Mouse (Mus musculus) heart, embryonic 16.5 days (tissue): ENCODE measurements around the gene Kcnk10. TPM values are rescaled to one million over a fixed set of nuclear protein-coding genes. Genes with fewer than 3 reads are reported as not detected.

Source experiments
- ATAC-seq: fragments of 200-750 bp; cut with Nextera tagmentation; replicated peaks from 2 replicates; pipeline ENCODE4 v1.8.0; 2017; ENCODE audit warnings: moderate number of reproducible peaks; ENCODE audit not compliant: insufficient read depth, low FRiP score; ENCODE audit errors: extremely low read depth
- H3K27ac ChIP-seq: fragments of 300-500 bp; sonication (generic); 2 replicates; pipeline ENCODE4 v1.5.1; 2014; ENCODE audit warnings: mild to moderate bottlenecking, low read length, control low read depth, moderate library complexity
- H3K27me3 ChIP-seq: fragments of 300-500 bp; sonication (generic); 2 replicates; pipeline ENCODE4 v1.6.1; 2014; ENCODE audit warnings: low read length, mixed read lengths; ENCODE audit not compliant: control insufficient read depth, insufficient read depth
- H3K36me3 ChIP-seq: fragments of 300-500 bp; sonication (generic); 2 replicates; pipeline ENCODE4 v1.6.1; 2014; ENCODE audit not compliant: control insufficient read depth, insufficient read depth
- H3K4me1 ChIP-seq: fragments of 300-500 bp; sonication (generic); 2 replicates; pipeline ENCODE4 v1.6.1; 2014; ENCODE audit warnings: low read length, mixed read lengths; ENCODE audit not compliant: control insufficient read depth, insufficient read depth
- H3K4me2 ChIP-seq: fragments of 300-500 bp; sonication (generic); 2 replicates; pipeline ENCODE4 v1.6.1; 2014; ENCODE audit warnings: low read depth, mild to moderate bottlenecking, control low read depth, low read length
- H3K4me3 ChIP-seq: fragments of 300-500 bp; sonication (generic); 2 replicates; pipeline ENCODE4 v1.5.1; 2014; ENCODE audit warnings: mild to moderate bottlenecking, control low read depth, low read length
- H3K9ac ChIP-seq: fragments of 300-500 bp; sonication (generic); 2 replicates; pipeline ENCODE4 v1.6.1; 2014; ENCODE audit warnings: low read length, control low read depth
- H3K9me3 ChIP-seq: fragments of 300-500 bp; sonication (generic); replicated peaks from 2 replicates; pipeline ENCODE4 v1.6.1; 2016; ENCODE audit warnings: low read length; ENCODE audit not compliant: control insufficient read depth
- WGBS: fragments of 180-500 bp; shearing (Covaris S2); extraction: QIAGEN DNeasy Blood & Tissue Kit; methylation state at CpG from one replicate; pipeline ENCODE4 v1.1.7; 2014; 5-methylcytosine and 5-hydroxymethylcytosine counted together
- polyA plus RNA-seq: library from polyadenylated mRNA; unstranded; fragments of >200 nt; fragmentation: Nextera tagmentation; extraction: Ambion mirVana; gene quantifications from 2 replicates; pipeline ENCODE4 v1.2.1, GENCODE M21; 2015

Gene Kcnk10
- polyA plus RNA-seq, 1 experiment from 2014 or later, result 0.03 TPM

DNA sequence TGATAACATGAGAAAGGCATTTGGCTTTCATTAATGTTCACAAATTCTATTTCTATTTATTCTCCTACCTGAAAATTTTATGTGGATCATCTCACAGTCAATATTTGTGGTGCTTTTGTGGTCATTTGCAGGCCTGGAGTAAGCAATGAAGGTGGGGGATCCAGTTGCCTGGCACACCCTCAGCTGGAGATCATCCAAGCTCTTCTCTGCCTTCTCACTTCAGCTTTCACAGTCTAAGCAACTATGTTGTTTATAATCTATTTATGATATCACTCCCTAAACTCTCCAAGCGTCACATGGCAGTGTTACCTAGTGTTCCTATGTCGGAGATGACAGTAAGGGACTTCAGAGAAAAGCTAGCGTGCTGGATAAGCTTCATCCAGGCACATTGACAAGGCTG lies 18.1 kb downstream of the Kcnk10 start:
- H3K9me3 ChIP-seq, result no peaks in the 10 kb centered on the region
- 50% methylated on average over 3 of the region's 3 CpGs for WGBS

DNA sequence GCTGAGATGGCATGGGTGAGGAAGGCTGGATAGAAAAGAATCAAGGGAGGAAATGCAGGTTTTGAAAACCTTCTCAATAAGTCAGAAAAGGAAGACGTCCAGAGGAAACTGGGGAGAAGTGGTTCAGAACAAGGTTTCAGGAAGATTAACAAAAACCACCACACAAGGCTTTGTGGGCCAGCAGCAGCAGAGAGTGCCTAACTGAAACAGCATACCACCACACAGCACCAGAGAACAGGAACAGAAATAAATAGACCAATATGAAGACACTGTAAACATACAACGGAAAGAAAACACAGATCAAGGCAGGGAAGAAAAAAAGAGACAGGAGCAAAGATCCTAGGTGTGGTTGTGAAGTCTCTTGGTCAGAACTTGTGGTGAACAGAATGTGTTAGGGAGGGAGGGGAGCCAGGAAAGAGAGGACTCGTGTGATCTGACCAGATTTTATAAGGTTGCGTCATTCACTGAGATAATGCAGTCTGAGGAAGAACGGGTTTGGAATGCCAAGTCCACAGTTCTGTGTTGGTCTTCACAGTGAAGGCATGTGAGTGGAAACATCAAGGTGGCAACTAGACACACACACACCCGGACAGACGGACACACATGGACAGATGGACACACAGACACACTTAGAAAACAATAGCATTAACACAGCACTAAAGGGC lies 21.0 kb downstream of the Kcnk10 start:
- ATAC-seq, result no peak
- Histone ChIP-seq H3K27ac (no peak overlapping the region), H3K4me2 (no peak overlapping the region), H3K4me3 (no peak overlapping the region), H3K9me3 (no peaks in the 10 kb centered on the region), H3K9ac (no peak overlapping the region), H3K27me3 (no peaks in the 10 kb centered on the region), H3K4me1 (peaks cover 3% of the 10 kb centered on the region; the same call in 1 of the 2 replicates), H3K36me3 (no peaks in the 10 kb centered on the region)
- WGBS, result 60% methylated on average over 7 of the region's 7 CpGs

More for the DNA sequence above, 18.1 kb downstream of the Kcnk10 start:
- no peak overlapping the region for H3K9ac ChIP-seq
- peaks cover 3% of the 10 kb centered on the region; the same call in 1 of the 2 replicates for H3K4me1 ChIP-seq
- H3K36me3 ChIP-seq, result no peaks in the 10 kb centered on the region
- H3K4me2 ChIP-seq, result no peak overlapping the region
- no peak overlapping the region for H3K4me3 ChIP-seq
- ATAC-seq, result no peak
- H3K27ac ChIP-seq, result no peak overlapping the region
- H3K27me3 ChIP-seq, result no peaks in the 10 kb centered on the region

DNA sequence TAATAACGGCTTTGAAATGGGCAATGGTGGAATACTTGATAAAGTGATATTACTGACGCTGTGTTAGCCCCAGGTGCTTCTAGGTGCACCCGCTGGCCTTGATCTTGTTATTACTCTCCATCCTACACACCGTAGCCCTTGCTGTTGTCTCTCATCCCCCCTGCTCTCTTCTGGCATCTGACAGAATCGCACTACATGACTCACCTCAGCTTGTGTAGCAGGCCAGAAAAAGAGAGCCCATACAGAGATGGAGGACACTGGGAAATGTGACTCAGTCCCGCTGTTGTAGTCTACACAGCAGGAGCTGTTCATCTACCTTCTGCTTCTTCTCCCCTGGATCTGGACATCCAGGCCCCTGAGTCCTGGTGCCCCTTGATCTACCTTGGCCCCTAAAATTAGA lies 28.1 kb downstream of the Kcnk10 start:
- no peak overlapping the region for H3K4me2 ChIP-seq
- no peaks in the 10 kb centered on the region for H3K4me1 ChIP-seq
- 90% methylated on average over 6 of the region's 6 CpGs for WGBS
- no peak for ATAC-seq
- H3K36me3 ChIP-seq, result no peaks in the 10 kb centered on the region
- H3K9ac ChIP-seq, result no peak overlapping the region
- no peak overlapping the region for H3K4me3 ChIP-seq
- no peaks in the 10 kb centered on the region for H3K27me3 ChIP-seq
- no peaks in the 10 kb centered on the region for H3K9me3 ChIP-seq
- no peak overlapping the region for H3K27ac ChIP-seq

DNA sequence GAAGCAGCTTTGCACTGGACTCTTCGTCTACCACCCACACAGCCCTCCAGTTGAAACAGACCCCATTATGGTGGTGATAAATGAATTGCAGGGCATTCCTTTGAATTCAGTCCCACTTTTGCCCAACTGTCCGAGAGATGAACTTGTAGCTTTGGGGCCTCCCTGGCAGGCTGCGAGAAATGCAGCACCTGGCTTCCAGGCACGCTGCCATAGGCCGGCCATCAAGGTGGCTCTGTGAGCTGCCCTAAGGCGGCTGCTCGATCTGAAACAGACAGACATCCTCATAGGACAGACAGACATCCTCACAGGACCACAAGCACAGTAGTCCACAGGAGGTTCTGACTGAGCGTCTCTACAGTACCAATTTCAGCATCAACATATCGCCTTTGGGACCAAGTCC lies 30.0 kb downstream of the Kcnk10 start:
- Histone ChIP-seq H3K4me1 (no peaks in the 10 kb centered on the region), H3K27me3 (no peaks in the 10 kb centered on the region), H3K9ac (no peak overlapping the region), H3K9me3 (no peaks in the 10 kb centered on the region), H3K4me3 (no peak overlapping the region), H3K4me2 (no peak overlapping the region), H3K36me3 (no peaks in the 10 kb centered on the region), H3K27ac (no peak overlapping the region)
- no peak for ATAC-seq
- WGBS, result 78% methylated on average over 9 of the region's 9 CpGs

DNA sequence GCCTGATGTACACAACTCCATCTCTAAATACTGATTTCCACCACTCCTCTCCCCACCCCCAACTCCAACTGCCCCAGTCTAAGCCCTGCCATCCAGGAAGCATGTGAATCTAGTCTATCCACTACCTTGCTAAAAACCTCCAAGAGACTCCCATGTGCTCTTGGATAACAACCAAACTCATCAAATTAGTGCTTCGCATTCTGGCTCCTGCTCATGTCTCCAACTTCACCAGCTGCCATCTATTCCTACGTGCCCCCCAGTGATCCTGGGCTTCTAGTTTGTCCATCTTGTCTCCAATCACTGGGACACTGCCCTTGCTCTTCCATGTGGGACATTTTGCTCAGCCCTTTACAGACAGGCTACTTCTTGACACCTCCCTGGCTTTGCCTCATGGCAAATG lies 32.2 kb downstream of the Kcnk10 start:
- no peaks in the 10 kb centered on the region for H3K9me3 ChIP-seq
- no peak overlapping the region for H3K9ac ChIP-seq
- H3K4me2 ChIP-seq, result no peak overlapping the region
- H3K27me3 ChIP-seq, result no peaks in the 10 kb centered on the region
- H3K4me3 ChIP-seq, result no peak overlapping the region
- no peak overlapping the region for H3K27ac ChIP-seq
- ATAC-seq, result no peak
- 85% methylated on average over 2 of the region's 2 CpGs for WGBS
- H3K36me3 ChIP-seq, result no peaks in the 10 kb centered on the region
- H3K4me1 ChIP-seq, result no peaks in the 10 kb centered on the region

DNA sequence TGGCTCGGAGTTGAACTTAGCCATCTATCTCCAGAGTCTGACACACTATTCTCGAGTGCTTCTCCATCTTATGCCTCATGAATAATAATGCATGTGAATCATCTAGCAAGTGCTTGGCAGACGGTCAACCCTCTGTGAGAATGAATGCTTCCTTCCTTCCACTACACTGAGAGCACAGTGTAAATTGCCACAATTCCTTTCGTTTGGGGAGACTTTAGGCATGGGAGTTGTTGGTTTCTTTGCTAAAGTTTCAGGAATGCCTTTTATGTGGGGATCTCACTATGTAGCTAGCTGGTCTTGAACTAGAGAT lies 32.9 kb downstream of the Kcnk10 start:
- H3K36me3 ChIP-seq, result no peaks in the 10 kb centered on the region
- H3K27me3 ChIP-seq, result no peaks in the 10 kb centered on the region
- H3K27ac ChIP-seq, result no peak overlapping the region
- no peaks in the 10 kb centered on the region for H3K9me3 ChIP-seq
- no peak overlapping the region for H3K4me3 ChIP-seq
- no peak for ATAC-seq
- WGBS, result 75% methylated on average over 4 of the region's 4 CpGs
- no peaks in the 10 kb centered on the region for H3K4me1 ChIP-seq
- no peak overlapping the region for H3K9ac ChIP-seq
- H3K4me2 ChIP-seq, result no peak overlapping the region

DNA sequence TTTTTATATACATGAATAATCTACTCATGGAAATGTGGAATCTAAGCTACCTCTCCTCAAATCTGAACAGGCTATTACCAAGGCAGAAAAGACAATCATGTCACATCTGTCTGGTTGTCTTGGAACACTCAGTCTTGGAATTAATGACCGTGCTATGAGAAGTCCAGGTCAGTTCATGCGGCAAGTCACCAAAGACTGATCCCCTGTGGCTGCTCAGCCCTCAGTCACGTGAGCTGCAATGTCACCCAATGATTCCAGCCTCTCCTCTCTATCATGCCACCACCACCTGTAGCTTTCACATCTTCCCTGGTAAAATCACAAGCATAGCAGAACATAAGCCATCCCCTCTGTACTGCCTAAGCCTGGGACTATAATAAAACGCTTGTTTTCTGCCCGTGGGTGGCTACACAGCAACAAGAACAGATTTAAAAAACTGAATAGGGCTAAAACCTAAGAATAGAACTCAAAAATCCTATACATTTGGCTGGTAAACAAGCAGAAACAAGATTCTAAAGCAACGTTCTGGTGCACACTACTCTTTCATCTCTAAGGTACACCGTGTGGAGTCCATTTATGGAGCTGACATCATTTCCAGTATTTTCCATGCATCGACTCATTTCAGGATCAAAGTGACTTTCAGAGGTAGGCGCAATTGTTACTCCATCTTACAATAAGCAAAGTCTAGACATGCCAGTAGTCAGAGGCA lies 33.4 kb downstream of the Kcnk10 start:
- H3K9me3 ChIP-seq, result no peaks in the 10 kb centered on the region
- H3K4me3 ChIP-seq, result no peak overlapping the region
- no peak for ATAC-seq
- no peak overlapping the region for H3K27ac ChIP-seq
- 76% methylated on average over 9 of the region's 9 CpGs for WGBS
- no peaks in the 10 kb centered on the region for H3K36me3 ChIP-seq
- no peak overlapping the region for H3K4me2 ChIP-seq
- no peaks in the 10 kb centered on the region for H3K4me1 ChIP-seq
- no peak overlapping the region for H3K9ac ChIP-seq
- no peaks in the 10 kb centered on the region for H3K27me3 ChIP-seq

DNA sequence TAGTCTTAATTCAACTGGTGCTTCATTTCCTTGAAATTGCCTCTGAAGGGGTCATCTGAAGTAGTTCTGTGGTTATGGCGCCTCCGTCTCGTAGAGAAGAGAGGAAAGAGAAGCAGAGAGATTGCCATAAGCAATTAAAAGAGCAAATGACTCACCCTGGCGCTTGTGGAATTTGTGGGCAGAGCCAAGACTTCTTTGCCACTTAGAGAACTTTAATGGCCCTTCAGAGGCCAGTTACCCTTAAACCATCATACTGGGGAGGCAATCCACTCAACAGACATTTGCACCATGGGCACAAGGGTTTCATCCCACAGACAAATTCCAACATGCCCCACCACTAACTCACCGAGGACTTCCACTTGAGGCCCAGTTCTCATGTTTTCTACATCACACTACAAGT lies 41.4 kb downstream of the Kcnk10 start:
- whole genome bisulfite sequencing, result 72% methylated on average over 5 of the region's 5 CpGs
- no peak for ATAC-seq
- no peaks in the 10 kb centered on the region for H3K9me3 ChIP-seq
- no peaks in the 10 kb centered on the region for H3K27me3 ChIP-seq
- H3K4me1 ChIP-seq, result no peaks in the 10 kb centered on the region
- no peak overlapping the region for H3K27ac ChIP-seq
- H3K4me2 ChIP-seq, result no peak overlapping the region
- H3K4me3 ChIP-seq, result no peak overlapping the region
- no peak overlapping the region for H3K9ac ChIP-seq
- no peaks in the 10 kb centered on the region for H3K36me3 ChIP-seq

DNA sequence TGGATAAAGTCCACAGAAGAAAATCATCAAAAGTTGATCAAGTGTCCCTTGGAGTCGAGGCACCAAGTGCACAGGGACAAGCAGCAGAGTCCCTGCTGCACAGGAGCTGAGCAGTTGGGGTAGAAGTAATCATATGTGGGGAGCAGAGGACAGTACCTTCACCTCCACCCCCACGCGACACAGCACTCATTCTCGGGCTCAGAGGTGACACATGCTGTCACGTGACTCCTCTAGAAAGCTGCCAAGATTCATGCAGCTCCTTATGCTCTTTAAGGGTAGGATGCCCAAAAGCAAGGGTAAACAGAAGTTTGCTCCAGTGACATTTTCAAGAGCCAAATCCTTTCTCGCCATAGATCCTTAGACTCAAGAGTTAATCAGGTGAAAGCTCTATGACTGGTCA lies 42.1 kb downstream of the Kcnk10 start:
- ATAC-seq, result no peak
- Histone ChIP-seq H3K27ac (no peak overlapping the region), H3K4me1 (no peaks in the 10 kb centered on the region)

More for the DNA sequence above, 42.1 kb downstream of the Kcnk10 start:
- H3K9me3 ChIP-seq, result no peaks in the 10 kb centered on the region
- H3K9ac ChIP-seq, result no peak overlapping the region
- no peak overlapping the region for H3K4me2 ChIP-seq
- H3K36me3 ChIP-seq, result no peaks in the 10 kb centered on the region
- no peaks in the 10 kb centered on the region for H3K27me3 ChIP-seq
- no peak overlapping the region for H3K4me3 ChIP-seq
- 74% methylated on average over 6 of the region's 6 CpGs for WGBS
